Mouse (Mus musculus): ENCODE measurements around the gene Mctp1.

GRCm38 (mm10) chr13:77029594-77029993 lies 645.3 kb downstream of the Mctp1 start:
- no peak for TF ChIP-seq EP300 (IDR thresholded peaks at IDR 0.05)
- TF ChIP-seq CTCF (IDR thresholded peaks at IDR 0.05): no peak

All from lung, postnatal 0 days (tissue).